Mouse (Mus musculus): ENCODE results near the gene Gm49661.

Gene Gm49661

DNA sequence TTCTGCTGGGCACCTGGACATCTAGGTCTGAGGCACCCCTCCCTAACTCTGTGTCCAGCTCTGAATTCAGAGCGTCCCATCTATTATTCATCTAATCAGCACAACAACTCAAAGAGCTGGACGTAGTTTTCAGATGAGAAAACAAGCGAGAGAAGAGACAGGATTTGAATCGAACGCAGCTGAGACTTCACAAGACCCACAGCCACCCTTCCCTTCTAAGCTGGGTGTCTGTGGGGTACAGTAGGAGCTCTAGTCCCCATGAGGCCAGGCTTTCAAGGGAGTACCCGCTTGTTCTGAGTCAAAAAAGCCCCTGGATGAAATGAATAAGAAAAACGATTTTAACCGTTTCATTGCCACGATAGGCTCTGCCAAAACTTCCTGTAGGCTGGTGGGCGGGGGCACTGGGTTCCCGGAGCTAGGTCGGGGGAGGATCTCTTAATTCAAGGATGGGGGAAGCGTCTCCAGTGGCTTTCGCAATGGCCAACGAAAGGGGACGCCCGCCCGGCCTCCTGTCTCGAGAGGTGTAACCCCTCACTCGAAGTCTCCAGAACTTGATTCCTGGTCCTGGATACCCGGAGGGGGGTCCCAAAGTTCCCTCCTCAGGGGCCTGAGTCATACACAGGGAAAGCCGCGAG is 15.9 kb upstream of the Gm49661 start:
- no peak for ATAC-seq (ENCODE audit: insufficient number of reproducible peaks, low FRiP score, low TSS enrichment)

DNA sequence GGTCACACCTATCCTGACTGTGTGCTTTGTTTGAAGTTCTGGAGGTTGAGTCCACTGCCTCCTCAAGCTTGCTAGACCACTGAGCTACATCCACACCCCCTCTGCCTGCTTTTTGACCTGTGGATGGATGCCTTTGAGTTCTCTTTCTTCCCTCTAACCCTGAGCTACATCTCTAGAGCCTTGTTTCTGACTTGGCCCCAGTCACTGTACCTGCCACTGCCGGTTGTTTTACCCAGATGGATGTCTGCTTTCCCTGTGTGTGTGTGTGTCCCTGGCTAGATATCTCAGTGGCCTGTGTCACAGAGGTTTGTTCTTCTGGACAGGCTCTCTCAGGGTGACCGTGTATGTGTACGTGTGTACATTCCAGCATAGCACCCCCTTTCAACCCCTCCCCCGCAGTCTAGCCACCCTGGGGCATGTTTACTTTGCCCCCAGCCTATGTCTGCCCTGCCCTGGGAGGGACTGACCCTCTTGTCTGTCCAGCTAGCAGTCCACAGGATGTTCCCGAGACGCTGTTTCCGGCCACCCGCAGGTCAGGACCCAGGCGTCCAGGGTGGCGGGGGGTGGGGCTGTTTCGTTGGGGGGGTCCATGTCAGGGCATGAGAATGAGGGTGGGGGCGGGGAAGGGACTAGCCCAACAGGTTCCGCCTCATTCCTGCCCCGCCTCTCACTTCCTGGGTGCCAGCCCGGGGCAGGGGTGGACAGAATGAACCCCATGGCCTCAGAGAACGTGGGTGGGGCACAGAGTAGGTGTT is 15.2 kb upstream of the Gm49661 start:
- ATAC-seq (ENCODE audit: insufficient number of reproducible peaks, low FRiP score, low TSS enrichment): no peak

DNA sequence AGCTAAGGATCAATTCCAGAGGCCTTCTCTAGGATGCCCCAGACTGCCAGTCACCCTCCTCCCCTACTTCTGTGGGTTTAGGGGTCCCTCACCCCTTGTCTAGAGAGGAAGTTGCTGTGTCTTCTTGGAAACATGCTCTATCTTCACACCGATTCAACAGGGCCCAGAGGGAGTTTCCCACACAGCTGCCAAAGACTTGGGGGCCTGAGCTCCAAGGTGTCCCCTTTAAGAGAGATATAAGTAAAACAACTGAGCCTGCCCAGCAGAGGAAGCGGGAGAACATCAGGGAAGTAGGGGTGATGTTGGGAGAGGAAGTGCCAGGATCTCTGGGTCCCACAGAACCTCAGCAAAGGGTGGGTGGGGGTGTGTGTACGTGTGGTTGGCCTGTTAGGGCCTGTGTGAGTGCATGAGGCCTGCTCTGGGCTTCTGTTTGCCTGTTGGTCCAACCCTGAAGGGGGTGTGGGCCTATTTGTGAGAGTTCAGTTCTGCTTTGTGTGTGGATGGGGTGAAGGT is 13.3 kb upstream of the Gm49661 start:
- ATAC-seq (ENCODE audit: insufficient number of reproducible peaks, low FRiP score, low TSS enrichment): no peak

DNA sequence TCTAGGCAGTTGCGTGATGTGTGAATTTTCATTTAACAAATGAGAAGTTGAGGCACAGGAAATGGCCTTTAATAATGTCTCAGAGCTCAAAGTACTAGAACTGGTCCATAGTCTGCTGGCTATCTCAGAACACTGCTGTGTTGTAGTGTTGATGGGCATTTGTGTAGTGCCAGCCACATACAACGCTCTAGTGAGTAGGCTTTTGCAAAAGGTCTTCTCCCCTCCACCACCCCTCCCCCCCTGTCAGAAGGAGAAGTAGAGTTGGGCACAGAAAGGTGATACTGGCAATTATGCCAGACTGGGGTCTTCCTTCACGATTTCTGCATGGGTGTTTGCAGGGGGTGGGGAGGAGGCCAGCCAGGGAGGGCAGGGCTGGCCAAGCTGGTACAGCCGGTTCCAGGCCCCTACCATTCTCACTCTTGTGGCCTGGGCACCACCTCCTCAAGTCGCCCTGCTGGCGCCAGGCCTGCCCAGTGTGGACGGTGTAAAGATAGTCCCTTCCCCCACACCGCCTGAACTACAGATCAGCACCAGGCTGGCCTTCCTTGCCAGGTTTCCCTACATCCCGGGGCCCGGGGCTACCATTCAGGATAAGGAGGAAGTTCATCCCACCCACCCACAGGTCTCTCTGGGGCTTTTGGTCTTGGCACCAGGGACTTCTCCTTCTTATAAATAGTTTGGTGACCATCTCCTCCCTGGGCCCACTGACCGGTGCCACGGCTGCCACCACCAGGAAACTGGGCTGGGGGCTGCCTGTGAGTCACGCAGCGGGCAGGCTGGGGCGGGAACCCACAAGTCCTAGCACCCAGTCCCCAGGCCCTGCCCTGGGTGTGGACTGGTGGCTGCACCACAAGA is 12.6 kb upstream of the Gm49661 start:
- ATAC-seq (ENCODE audit: insufficient number of reproducible peaks, low FRiP score, low TSS enrichment): no peak

DNA sequence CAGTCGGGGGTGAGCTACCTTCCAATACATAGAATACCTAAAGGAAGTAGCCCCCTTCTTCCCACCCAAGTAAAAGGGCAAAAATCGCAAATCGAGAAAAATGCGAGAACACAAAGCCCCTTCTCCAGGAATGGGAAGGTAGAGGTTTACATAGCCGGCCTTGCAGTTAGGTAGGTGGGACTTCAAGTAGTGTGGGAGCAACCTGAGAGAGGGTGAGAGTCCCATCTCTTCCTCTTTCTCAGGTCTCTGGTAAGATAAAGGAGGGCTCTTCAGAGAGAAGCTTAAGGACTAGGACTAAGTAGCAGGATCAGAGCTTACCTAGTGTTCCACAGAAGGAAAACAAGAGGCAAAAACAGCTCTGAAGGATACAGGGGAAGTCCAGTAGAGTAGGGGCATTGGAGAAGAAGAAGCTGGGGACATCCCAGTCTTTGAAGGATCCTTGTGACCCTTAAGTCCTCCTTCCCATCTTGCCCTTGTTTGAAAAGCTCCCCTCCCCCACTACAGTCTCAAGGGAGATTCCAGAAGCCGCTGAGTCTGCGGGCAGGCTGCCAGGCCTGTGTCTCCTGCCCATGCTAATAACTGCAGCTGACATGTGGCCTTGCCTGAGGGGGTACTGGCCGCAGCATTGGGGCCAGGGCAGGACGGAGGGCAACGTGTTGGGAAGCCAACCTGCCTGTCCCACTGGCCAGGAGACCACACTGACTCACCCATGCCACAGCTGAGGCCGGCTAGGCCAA is 11.6 kb upstream of the Gm49661 start:
- ATAC-seq (ENCODE audit: insufficient number of reproducible peaks, low FRiP score, low TSS enrichment): no peak

DNA sequence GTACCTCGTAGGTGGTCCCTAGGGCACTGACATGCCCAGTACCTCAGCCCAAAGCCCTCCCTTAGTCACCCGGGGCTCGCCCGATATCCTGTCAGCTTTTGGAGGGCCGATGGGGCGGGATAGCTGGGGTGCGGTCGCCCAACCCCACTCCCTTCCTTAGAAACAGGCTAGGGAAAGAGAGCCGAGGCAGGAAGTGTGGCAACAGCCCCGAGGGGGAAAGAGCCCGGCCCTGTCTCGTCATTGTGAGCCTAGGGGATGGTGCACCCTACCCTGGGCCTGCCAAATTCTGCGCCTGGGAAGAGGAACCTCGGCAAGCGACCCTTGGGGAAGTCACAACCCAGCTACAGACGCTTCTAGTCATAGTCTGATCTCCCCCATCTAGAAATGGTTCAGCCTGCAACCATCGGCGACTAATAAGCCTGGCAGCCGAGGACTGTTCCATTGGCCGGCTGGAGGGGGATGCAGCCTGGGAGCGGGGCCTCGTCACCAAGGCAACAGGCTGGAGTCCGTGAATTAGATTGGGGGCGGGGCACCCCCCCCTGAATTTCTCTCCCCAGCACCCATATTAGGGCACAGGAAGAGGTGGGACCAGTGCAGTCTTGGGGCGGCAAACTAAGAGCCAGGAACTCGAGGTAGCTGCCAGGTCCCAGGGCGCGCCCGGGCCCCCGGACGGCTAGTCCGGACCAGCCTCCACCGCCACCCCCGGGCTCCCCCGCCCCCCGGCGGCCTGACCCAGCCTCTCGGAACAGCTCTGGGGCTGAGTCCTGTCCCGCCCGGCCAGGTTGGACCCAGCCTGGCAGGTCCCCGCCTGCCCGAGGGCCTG is 10.6 kb upstream of the Gm49661 start:
- ATAC-seq (ENCODE audit: insufficient number of reproducible peaks, low FRiP score, low TSS enrichment): peak; percentile 43

DNA sequence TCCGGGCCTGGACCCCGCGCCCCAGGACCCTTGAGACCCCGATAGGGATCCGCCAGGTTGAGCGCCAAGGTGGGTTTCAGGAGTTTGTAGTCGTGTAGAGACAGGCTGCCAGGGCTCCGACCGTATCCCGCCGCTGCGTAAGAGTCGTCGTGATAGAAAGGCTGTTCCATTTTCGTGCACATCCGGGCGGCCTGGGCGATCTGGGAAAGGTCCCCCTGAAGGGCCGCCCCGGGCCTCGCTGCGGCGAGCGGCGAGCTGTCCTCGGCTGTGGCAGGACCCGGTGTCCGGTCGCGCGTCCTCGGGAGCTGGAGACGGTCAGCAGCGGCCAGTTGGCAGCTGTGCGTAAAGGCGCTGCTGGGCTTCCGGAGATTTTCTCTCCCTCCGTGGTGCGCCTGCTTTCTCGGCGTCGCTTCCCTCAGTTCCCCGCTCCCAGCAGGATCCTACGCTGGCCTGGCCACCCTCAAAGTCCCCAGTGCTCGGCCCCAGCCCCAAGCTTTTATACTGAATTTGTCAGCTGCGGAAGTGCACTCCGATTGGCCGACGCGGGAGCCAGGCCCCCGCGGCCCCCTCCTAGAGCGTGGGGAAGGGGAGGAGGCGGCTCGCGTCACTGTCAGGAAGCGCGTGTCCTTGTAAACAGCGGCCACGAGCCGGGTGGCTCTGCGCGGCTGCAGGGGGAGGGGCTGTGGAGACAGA is 9.2 kb upstream of the Gm49661 start, which contains the start of gene Junb:
Junb (minus strand) TSS at position 471 of the 693 bp plus-strand sequence.
- peak; percentile 29; the same call in 1 of the 2 replicates for ATAC-seq (ENCODE audit: insufficient number of reproducible peaks, low FRiP score, low TSS enrichment)

DNA sequence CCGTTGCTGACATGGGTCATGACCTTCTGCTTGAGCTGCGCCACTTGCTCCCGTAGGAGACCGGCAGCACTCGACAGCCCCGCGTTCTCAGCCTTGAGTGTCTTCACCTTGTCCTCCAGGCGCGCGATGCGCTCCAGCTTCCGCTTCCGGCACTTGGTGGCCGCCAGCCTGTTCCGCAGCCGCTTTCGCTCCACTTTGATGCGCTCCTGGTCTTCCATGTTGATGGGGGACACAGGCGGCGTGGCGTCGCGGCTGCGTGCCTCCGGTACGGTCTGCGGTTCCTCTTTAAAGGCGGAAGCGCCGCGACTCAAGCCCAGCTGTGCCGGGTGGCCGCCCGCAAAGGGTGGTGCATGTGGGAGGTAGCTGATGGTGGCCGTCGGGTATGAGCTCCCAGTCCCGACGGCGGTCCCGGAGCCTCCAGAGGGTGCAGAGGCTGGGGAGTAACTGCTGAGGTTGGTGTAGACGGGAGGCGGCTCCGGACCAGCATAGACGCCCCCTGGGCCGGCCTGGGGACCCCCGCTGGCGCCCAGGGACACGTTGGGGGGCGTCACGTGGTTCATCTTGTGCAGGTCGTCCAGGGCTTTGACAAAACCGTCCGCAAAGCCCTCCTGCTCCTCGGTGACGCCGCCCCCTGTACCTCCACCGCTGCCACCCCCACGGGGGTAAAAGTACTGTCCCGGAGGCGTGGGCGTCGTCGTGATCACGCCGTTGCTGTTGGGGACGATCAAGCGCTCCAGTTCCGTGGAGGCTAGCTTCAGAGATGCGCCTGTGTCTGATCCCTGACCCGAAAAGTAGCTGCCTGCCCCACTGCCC is 8.4 kb upstream of the Gm49661 start:
- no peak for ATAC-seq (ENCODE audit: insufficient number of reproducible peaks, low FRiP score, low TSS enrichment)

DNA sequence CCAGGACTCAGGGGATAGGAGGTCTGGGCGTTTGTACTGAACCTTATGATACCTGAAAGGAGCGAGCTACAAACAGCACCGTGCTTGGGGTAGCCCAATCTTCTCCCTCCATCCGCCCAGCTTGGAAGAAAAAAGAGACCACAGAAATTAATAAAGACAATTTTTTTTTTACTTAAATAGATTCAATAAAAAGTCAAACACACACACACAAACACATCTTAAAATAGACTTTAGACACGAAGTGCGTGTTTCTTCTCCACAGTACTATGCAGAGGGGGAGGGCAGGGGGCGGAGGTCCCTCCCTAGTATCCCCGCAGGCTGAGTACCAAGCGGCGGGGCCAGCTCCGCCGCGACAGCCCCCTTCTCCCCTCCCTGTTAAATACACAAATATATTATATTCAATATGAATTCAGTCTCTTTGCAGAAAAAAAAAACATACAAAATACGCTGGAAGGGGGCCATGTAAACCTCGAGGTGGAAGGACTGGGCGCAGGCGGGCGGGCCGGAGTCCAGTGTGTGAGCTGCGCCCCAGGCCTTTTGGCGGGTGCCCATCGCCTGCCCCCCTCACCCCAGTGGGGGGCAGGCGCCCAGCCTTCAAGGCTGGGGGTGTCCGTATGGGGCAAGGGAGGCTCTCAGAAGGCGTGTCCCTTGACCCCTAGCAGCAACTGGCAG is 7.7 kb upstream of the Gm49661 start:
- ATAC-seq (ENCODE audit: insufficient number of reproducible peaks, low FRiP score, low TSS enrichment): no peak

DNA sequence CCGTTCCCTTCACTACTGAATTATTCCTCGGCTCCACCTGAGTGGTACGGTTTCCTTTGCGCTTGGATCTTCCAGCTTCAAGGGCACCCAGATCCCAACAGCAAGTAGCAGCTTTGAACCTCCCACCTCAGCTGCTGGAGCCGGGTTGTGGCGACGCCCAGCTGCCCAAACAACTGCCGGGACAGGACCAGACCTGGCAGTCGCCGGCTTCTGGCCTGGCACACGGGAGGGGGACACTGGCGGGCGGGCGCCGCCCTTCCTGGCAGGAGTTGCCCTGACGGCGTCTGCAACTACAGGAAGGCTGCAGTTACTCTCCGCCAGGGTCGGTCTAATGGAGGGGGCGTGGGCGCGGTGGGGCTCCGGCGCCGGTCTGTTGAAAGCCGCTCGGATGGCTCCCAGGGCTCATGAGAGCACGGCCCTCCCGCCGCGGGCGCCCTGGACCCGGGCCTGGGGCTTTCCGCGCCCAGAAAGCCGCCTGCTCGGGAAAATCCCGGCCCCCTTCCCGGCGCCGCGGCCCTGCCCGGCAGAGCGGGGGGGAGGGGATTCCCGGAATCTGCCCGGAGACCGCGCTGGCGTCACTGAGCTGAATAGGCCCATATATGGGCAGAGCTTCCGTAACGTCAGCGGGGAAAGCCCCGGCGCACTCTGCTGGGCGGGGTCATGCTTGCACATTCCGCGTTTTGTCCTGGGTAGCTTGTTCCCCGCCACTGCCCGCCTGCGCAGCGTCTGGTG is 7.0 kb upstream of the Gm49661 start:
- ATAC-seq (ENCODE audit: insufficient number of reproducible peaks, low FRiP score, low TSS enrichment): peak; percentile 65

DNA sequence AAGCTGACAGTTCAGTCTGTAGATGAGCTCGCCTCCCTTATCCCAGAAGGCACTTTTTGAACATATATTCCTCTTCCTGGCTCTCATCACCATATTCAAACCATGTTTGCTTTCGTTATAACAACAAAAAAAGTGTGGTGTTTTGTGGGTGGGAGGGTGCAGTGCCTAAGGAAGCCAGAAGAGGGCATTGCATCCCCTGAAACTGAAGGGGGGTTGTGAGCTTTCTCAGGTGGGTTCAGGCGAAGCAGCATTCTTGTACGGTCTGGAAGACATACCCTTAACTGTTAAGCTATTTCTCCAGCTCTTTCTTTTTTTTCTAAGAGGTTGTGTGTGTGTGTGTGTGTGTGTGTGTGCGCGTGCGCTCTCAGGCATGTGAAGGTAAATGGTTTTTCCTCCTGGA is 6.2 kb upstream of the Gm49661 start:
- no peak for ATAC-seq (ENCODE audit: insufficient number of reproducible peaks, low FRiP score, low TSS enrichment)

DNA sequence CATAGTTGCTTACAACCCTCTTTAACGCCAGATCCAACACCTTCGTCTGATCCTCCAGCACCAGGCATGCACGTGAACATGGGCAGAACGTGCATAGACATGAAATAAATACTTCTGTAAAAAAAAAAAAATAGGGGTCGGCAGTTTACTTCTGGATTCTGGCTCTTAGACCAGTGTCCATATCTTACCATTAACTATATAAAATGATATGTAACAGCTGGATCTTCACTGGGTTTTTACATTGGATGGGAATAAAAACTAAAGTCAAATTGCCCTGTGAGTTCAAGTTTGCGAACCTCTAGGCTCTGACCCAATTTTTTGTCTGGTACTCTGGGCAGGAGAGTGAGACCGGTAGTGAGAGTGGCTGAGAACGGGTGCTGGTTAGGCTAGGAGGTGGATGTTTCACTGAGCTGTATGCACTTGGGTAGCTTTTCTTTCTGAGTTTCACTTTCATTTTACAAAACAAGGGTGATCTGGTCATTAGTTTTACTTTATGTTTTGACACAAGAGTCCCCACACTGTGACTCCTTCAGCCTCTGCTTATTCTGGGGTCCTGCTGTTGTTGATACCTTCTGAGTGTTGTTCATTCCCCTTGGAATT is 5.4 kb upstream of the Gm49661 start:
- ATAC-seq (ENCODE audit: insufficient number of reproducible peaks, low FRiP score, low TSS enrichment): no peak

DNA sequence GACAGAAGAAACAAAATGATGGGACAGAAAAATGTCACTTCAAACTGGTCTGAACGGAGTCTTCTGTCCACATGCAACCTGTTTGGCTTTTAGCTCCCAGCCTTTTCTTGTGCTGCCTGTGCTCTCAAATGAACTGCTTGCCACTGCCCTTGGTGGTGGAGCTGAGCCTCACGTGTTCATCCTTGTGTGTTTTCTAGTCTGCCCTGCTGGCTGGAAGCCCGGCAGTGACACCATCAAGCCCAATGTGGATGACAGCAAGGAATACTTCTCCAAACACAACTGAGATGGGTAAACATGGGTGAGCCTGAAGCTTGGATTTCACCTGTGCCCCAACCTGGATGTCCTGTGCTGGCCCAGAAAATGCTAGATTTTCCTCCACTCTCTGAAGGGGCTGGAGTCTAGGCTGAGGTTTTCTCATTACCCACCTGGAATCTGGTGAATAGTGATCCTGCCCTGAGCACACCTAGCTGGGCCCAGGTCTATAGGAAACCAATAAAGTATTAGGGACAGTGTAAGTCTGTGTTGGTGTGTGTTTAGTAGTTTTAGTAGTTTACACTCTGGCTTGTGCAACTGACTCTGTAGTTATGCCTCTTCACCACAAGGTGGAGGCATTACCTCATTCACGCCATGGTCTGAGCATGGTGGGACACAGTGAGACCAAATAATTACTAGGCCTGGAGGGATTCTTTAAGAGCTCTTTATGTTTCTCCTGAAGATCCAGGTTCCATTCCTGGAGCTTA is 4.7 kb upstream of the Gm49661 start:
- ATAC-seq (ENCODE audit: insufficient number of reproducible peaks, low FRiP score, low TSS enrichment): no peak

DNA sequence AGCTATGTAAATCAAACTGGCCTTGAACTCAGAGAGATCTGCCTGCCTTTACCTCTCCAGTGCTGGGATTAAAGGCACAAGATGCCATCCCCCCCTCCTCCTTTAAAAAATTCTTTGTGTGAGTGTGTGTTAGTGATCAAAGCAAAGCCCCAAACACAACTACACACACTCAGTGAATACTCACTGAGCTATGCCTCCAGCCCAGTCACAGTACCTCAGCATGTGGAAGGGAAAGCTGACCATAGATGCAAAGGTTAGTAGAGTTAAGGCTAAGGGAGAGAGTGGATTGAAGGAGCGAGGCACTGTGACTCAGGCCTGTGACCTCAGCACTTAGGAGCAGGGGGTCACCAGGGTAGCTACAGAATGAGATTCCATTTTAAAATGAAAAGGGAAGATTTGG is 3.8 kb upstream of the Gm49661 start:
- no peak for ATAC-seq (ENCODE audit: insufficient number of reproducible peaks, low FRiP score, low TSS enrichment)

DNA sequence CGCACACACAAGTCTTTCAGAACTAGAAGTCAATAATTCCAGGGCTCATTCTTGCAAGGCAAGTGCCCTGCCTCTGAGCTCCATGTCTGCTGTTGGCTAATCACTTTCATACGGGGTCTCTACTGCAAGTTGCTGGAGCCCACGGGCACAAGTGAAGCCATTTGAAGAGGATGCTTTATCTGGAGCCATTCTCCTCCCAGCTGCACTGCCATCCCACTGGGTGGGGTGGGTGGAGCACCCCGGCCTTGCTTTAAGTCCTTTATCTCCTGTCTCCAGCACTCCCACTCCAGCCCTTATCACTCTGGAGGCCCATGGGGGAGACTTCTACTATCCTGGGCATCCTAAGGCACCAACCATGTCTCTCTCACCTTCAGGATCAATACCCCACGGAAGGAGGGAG is 1.7 kb upstream of the Gm49661 start:
- no peak for ATAC-seq (ENCODE audit: insufficient number of reproducible peaks, low FRiP score, low TSS enrichment)

Data from cerebellum, adult (tissue).